Mouse (Mus musculus): ENCODE results near the gene Pdzd7.
A peak's percentile ranks its signal among the peaks of the same experiment; 100 is the strongest.
"Not testable (repeated sequence)": the region's sequence is repeated elsewhere in the genome, so short reads cannot be mapped to it uniquely, and the experiment has no call there.

Gene Pdzd7

GRCm38 (mm10) chr19:45058113-45058839 lies 12.8 kb upstream of the Pdzd7 start:
- peak; percentile 96 for DNase-seq

DNA sequence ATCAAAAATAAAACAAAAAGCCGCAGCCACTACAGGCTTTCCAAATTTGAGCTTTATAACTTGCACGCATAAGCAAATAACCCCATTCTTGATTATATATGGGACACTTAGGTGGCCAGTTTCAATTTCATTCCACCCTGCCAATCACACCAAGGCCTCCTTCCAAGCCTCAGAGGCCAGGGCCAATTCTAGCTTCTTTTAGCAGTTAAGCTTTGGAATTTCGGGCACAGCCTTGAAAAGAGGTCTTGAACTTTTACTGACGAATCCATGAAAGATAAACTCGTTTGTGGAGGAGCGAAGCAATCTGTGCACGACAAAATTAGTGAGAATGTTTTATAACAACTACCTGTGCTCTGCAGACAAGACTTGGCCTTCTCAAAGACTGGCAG lies 12.2 kb upstream of the Pdzd7 start:
- no peak for DNase-seq

DNA sequence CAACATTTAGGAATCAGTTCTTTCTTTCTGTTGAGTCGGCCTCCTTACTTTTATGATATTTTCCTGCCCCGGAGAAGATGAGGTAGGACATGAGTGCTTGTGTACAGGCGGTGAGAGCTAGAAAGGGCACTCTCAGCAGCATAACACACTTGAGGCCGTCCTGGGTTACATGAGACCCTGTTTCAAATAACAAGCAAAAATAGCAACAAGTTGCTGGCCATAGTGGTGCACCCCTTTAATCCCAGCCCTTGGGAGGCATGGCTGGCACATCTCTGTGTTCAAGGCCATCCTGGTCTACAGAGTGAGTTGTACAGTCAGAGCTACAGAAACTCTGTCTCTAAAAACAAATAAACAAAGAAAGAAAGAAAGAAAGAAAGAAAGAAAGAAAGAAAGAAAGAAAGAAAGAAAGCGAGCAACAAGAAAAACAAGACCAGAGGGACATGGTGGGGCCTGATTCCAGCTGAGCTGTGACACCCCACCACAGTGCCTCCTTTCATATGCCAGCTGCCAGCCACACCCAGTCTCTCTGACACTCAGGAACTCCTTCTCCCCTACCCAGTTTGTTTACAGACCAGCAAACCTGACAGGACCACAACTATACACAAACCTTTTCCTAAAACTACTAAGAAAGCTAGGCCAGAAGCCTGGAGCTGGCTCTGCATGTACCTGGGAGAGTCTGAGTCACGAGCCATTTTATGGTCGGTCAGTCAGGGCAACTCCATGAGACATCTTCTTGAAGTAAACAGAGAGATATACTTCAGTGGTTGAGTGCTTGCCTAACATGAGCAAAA lies 11.6 kb upstream of the Pdzd7 start:
- DNase-seq, result no peak

DNA sequence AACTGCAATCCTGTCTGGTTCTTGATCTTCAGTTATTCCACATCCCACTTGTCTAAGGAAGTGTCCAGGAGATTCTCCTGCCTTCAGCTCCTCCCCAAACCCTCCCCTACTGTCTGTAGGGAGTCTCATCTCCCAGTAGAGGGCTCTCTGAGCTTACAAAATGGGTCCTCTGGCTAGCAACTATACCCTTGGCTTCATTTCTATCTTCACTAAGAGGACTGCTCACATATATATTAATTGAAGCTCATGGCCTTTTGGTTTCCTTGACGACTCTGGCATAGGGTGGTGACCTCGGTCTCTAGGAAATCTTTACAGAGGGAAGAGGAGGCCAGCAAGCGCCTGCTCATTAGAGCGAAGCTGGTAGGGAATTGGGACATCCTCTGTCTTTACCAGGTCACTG lies 10.8 kb upstream of the Pdzd7 start:
- no peak for DNase-seq

- no peak for DNase-seq
Measured at GRCm38 (mm10) chr19:45054892-45055690, 9.6 kb upstream of the Pdzd7 start.

- DNase-seq, result no peak
Measured at GRCm38 (mm10) chr19:45053451-45053850, 7.9 kb upstream of the Pdzd7 start.

DNA sequence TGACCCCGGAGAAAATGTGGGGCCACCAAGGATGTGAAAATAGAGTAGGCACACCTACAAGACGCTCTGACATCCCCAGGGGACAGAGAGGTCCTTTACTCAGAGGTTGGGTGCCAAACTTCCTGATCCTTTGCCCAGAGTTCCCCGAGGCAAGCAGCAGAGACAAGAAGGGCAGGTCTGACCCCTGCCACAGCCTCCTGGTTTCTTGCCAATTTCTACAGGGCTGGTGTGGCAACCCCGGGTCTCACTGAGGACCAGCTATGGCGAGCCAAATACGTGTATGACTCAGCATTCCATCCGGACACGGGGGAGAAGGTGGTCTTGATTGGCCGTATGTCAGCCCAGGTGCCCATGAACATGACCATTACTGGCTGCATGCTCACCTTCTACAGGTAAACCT lies 4.0 kb upstream of the Pdzd7 start:
- no peak for DNase-seq

- DNase-seq, result no peak
Measured at GRCm38 (mm10) chr19:45048644-45049365, 3.3 kb upstream of the Pdzd7 start.

DNA sequence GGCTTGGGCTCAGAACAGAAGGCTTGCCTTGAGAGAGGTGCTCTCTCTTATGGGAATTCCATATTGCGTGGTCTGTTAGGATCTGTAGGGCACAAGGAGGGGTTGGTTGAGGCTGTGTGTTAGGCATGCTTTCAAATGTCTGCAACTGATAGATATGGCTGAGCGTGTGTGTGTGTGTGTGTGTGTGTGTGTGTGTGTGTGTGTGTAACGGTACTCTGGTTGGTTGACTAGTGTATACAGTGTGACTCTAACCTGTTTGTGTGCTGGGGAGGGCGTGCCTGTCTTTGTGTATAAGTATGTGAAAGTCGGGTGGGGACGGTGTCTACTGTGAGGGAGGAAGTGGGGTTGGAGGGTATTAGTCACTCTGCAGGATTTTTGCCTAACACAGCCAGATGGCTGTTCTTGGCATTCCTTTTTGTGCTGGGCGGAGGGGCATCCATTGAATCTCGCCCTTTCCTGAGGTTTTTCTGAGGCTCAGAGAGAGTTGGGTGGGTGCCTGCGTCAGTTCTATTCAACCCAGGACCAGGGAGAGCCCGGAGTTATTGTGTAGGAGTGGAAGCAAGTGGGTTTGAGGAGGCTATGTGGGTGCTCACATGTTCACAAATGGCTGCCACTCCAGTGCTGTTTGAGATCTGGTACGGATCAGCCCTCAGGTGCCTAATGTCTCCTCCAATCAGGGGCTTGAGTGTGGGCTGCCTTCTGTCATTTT lies 2.6 kb upstream of the Pdzd7 start:
- peak; percentile 50 for DNase-seq

GRCm38 (mm10) chr19:45047417-45047934 lies 2.0 kb upstream of the Pdzd7 start, which contains the start of gene Sfxn3:
Gene Sfxn3, plus strand, starts transcription at chr19:45047503.
- DNase-seq, result peak; percentile 91

DNA sequence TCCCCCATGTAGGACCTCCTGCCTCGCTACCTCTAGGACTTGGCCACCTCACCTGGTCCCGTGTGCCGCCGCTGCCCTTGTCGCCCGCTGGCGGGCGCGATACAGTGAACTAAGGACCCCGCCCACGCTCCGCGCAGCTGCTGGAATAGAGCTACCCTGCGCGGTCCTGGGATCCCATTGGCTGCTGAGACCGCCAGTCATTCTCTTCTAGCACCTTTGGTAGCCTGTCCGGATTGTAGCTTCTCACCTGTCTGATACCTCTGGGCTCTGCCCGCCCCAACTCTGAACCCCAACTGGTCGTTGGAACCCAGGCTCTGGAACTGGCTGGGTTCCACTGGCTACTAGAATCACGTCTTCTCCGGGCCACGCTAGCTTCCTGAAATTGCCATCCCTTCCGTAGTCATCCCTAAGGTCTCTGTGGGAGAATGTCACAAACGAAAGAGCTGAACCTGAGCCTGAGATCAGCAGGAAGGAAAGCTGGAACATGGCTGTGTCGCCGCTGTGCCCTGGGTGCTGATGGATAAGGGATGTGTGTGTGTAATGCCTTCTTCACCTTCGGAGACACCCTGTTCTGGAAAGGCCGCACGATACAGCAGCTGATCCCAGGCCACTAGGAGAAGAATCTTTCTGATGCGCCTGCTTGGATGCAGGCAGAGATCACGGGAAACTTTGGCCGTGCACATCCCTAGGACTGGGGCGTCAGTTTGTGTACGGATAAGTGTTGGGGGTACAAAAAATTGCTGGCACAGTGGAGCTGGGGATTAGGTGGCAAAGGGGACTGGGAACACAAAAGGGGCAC lies 1.2 kb upstream of the Pdzd7 start:
- DNase-seq, result peak; percentile 92

DNA sequence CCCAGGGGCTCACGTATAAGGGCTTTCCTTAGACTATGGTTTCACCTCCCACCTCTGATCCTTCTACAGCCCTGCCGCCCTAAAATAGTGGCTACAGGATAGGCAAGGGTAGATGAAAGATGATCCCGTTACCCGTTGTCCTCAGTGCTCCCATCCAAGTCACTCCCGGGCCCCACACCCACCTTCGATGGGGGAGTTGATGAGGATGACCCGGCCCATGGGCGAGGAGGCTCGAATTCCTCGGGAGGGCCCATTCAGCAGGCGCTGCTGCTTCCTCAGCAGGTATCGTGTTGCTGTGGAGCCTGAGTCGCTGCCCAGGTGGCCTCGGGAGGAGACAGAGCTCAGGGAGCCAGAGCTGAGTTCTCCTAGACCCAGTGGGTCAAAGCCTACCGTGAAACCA lies 281 bp downstream of the Pdzd7 start:
- DNase-seq, result no peak

GRCm38 (mm10) chr19:45044389-45044927 lies 1.1 kb downstream of the Pdzd7 start:
- no peak for DNase-seq

DNA sequence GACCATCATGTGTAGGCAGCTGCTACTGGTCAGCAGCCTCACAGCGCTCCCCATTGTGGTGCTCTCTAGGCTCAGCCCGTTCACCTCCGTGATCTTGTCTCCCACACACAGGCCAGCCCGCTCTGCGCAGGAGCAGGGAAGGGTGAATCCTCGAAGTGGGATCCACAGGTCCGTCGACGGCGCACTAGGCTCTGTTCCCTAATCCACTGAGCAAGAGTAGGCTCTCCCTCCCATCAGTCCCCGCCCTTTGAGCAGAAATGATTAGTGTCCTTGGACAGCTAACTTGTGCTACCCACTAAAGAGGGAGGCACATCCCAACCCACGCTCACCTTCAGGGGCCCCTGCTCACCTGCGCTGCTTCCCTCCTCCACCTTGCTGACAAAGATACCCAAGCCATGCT lies 5.3 kb downstream of the Pdzd7 start:
- no peak for DNase-seq

- DNase-seq, result not testable (repeated sequence)
Measured at GRCm38 (mm10) chr19:45038198-45038597, 7.3 kb downstream of the Pdzd7 start.

DNA sequence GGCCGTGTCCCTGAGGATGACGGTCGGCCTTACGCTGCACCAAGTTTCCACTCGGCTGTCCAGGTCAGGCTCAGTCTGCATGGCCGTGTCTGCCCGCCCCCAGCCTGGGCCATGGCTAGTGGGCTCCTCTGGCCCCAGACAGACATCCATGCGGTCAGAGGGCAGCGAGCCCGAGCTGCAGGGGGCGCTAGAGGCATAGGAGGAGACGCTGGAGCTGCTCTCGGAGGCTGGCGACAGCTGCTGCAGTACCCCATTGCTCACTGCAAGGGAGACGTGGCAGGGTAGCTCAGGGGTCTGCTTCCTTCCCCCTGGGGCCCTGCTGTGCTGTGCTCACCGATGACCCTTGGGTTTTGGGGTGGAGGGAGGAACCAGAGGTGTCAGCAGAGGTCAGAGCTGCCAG lies 8.7 kb downstream of the Pdzd7 start:
- no peak for DNase-seq

DNA sequence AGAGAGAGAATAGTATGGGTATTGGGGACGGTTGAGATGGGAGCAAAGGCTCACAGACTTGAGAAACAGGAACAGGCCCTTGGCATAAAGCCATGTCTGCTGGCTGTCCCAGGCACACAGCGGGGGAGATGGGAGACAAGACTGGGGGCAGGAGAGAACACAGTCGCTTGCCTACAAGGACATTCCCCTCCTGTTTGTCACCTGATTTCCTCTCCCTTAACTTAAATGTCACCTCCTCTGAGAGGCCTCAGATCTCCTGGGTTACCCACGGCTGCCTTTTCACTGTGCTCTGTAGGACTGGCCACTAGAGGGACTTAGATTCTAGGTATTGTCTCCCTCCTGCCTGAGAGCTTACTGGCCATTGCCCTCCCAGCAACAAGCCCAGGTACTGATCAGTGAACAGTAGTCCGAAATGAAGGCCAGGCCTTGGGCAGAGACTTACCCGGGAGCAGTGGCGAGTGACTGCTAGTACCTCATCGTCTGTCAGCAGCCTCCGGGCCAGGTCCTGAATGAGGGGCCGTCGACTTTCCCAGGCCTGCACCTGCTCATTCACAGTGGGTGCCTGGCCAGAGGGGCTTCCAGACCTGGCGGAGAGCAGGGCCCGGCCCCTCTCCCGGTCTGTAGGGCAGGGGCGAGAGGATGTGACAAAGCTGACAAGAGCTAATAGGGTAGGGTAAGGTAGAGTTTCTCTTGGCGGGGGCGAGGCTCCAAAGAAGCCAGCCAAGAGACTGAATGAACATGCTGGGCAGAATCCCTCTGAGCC lies 12.8 kb downstream of the Pdzd7 start:
- DNase-seq, result no peak

DNA sequence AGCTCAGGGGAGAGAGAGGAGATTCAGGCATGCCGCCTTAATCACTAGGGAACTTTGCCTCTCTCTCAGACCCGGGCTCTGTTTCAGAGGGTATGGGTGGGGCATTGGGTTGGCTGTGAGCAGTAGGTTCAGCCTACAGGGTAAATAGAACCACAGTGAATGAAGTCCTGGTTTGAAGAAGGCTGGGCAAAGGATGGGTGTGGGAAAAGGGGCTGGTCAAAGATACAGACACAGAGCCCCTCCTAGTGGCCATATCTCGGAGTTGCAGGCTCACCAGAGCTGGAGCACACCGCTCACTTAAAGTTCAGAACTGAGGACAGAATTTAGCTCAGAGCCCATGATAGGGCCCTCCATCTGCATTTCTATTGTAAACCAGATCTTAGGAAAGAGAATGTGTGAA lies 13.7 kb downstream of the Pdzd7 start:
- DNase-seq, result peak; percentile 71

DNA sequence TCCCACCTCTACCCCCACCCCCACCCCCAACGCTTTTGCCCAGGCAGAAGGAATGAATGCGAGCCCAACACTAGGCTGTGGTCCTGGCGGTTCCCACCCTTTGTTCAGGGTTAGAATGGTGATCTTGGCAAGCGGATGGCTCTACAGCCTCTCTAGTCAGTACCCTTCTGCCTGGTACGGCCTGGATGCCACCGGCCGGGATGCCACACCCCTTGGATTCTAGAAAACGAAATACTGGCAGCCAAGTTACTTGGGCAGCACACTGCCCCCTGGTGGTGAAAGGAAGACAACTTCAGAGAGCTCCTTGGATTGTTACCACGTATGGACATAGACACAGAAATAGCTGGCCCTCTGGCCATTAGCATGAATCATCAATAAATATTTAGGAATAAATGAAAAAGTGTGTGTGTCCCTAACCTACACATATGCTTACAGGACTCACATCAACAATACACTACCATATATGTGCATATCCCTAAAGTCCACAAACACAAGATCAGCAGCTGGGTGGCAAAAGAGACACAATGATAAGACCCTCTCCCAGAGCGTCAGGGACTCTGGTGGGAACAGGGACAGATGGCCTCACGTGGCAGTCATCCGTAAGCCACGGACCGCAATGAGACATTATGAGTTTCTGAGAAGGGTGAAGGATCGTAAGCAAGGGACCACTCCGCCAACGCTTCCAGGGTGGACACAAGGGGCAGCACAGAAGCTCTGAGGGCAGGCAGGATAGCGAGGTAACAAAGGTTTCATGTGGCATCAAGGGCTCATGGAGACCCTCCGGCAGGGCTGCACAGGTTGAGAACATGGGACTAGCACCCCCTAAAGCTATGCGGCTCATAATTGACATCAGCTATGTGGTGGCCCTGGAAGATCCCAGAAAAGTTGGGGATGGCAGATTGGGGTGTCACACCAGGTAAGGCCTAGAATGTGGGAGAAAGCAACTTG lies 14.5 kb downstream of the Pdzd7 start:
- peak; percentile 79 for DNase-seq

Measured in kidney, adult 11 months (tissue).